Mouse (Mus musculus): ENCODE measurements at regions not wholly inside any gene's neighbourhood (a gene's known extent, or its start where the extent isn't known, plus 50 kb on each side); places are given as distances from the start of the nearest gene placed in this dataset.

- no peak for DNase-seq (ENCODE audit: low spot score in 2 of 2)
Measured at GRCm38 (mm10) chr1:39100492-39100891, 93.0 kb upstream of the Npas2 start.

GRCm38 (mm10) chr1:39102126-39102905, 91.2 kb upstream of the Npas2 start:
- no peak for DNase-seq (ENCODE audit: low spot score in 2 of 2)

GRCm38 (mm10) chr1:39102989-39103910, 90.3 kb upstream of the Npas2 start:
- DNase-seq (ENCODE audit: low spot score in 2 of 2) = no peak

DNA sequence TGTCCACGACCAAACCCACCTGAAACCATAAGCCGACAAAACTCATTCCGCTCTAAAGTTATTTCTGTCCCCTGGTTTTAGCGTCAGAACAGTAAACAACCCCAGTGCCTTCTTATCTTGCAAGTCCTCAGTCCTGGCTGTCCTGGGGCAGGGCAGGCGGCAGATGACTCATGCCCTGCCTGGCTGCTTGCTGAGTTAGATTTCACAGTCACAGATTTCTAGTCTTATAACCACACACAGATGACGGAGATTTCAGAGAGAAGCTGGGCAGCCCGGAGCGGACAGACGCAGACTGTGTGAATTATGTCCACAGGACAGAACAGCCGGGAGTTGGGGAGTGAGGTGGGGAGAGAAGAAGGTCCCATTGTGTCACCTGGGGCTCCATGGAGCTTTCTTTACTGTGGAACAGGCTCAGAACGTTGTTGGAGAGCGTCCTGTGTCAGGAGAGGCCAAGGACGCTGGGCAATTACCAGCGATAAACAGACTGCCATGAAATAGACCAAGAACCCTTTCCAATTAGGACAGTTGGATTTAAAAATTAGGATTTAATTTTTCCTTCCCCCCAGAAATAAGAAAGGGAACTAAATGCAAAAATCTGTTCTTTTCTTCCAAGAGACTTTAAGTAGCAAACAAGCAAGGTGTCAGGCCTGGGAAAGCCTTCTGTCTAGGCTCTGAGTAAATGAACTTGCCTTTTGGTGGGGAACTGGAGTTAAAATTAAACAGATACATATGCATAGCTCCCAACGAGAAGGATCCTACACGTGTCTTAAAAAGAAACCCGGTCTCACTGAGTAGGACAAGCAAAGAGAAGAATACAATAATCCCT, 87.8 kb upstream of the Npas2 start:
- no peak for DNase-seq (ENCODE audit: low spot score in 2 of 2)

DNA sequence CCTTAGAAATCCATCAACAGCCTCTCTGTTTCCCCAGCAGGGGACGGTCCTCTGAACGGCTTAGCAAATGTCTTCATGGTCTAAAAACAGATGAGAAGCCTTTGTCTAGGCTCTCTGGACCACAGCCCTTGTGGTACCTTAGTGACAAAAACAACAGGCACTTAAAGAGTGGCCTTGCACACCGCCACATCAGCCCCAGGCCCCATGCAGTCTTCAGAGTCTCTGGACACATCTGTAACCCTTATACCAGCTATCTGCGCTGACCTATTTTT, 87.2 kb upstream of the Npas2 start:
- DNase-seq (ENCODE audit: low spot score in 2 of 2) = no peak

DNA sequence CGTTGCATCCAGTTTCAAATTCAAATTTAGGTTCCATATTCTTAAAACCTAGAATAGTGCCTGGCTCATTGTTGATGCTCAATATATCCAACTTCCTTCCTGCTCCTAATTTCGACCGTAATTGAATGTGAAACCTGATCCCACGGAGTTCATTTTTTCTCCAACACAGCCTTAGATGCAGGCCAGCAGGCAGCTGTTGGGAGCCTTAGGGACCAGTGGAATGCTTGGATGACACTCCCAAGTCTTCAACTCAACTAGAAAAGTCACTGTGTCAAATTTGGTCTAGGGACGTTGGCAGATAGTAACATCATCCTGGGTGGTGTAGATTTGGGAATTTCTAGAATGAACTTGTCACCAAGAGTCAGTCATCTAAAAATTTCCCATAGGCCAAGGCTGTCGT, 86.9 kb upstream of the Npas2 start:
- no peak for DNase-seq (ENCODE audit: low spot score in 2 of 2)

GRCm38 (mm10) chr1:39116319-39116718, 77.2 kb upstream of the Npas2 start:
- no peak for DNase-seq (ENCODE audit: low spot score in 2 of 2)

DNA sequence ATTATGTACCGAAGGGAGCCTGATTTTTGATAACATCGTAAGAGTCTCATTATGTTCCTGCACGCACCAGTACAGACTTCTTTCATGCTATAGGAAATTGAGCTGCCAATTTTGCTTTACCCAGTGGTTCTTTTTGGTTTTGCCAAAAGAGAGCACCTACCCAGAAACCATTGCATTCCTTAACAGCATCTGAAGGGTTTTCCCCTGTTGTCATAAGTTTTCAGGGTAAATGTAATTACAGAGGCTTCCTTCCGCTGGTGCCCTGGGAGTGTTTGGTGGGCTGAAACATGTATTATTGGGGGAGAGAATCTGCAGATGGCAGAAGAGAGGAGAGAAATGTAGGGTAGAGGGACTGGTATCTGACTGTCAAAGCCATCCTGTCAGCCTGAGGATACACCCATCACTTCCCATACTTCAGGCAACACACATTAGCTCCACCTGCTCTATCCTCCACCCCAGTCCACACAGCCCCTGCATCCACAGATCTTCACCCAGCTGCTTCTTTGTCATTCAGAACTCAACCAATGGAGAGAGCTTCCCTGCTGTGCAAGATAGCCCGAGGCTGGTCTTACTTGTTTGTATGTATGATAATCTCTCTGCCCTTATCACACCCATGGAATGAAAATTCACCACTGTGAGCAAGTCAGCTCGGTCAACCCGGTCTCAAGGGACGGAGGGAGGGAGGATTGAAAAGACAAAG, 71.1 kb upstream of the Npas2 start:
- DNase-seq (ENCODE audit: low spot score in 2 of 2) = no peak

DNA sequence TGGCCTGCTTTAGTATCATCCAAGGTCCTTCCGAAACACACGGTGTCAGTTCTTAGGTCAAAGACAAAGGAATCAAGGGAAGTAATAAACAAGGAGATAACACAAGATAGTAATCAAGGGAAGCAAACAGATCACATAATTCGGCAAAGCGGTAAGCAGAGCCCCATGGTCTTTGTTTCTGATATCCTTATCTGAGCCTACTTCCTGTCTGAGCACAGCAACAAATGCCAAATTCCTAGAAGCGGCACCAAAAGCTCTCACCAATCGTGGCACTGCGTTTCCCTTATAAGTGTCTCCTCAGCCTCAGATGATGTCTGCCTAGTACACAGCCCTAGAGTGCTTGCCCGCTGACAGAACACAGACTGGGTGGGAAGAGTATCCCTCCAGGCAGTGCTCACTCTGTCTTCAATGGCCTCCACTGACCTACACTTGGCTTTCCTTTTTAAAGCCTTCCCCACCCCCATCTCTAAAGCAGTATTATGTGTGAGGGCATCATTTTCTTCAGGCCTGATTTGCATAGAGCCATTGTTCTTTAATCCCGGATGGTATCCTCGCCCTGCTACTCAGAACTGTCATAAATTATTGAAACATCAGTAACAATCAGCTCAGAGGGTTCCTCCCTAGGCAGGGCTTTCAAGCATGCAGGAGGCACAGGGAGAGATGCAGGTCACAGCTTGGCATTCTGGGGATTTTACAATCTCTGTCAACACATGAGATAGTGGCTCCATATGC, 70.3 kb upstream of the Npas2 start:
- DNase-seq (ENCODE audit: low spot score in 2 of 2) = no peak

- no peak for DNase-seq (ENCODE audit: low spot score in 2 of 2)
Measured at GRCm38 (mm10) chr1:39123813-39124146, 69.8 kb upstream of the Npas2 start.

- no peak for DNase-seq (ENCODE audit: low spot score in 2 of 2)
Measured at GRCm38 (mm10) chr1:39134521-39134920, 59.0 kb upstream of the Npas2 start.

GRCm38 (mm10) chr1:39143054-39143453, 50.5 kb upstream of the Npas2 start:
- no peak for DNase-seq (ENCODE audit: low spot score in 2 of 2)

- DNase-seq (ENCODE audit: low spot score in 2 of 2) = no peak
Measured at GRCm38 (mm10) chr1:39143626-39144025, 49.9 kb upstream of the Npas2 start.

Data from spleen, postnatal 10 days (tissue).